Mouse (Mus musculus): ENCODE measurements around the gene Senp2.

DNA sequence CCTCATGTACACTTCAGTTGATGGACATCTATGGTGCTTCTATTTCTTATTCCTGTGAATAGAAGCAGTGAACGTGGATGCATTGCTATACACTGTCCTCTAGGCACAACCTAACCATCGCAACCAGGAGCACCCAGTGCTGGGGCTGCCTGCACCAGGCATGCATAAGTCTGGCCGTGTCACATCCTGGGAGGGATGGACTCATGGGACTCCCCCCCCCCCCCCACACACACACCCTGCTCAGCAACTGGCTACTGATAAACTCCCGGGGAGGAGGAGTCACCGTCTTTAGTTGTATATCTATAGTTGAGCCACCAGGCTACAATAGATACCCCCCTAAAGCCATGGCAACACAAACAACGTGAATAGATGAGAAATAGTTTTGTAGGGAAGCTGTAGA, 48.2 kb downstream of the Senp2 start:
- TF ChIP-seq CTCF (IDR thresholded peaks at IDR 0.05; ENCODE audit: low read depth, low read length) (no peak), POLR2A (IDR thresholded peaks at IDR 0.05; ENCODE audit: insufficient read depth, low read length) (no peak)
